Mouse (Mus musculus): ENCODE measurements around the gene Rora. TPM values are rescaled to one million over a fixed set of nuclear protein-coding genes. Genes with fewer than 3 reads are reported as not detected.

The Rora gene
- polyA plus RNA-seq, 1 experiment from 2014 or later = 6.0 TPM

DNA sequence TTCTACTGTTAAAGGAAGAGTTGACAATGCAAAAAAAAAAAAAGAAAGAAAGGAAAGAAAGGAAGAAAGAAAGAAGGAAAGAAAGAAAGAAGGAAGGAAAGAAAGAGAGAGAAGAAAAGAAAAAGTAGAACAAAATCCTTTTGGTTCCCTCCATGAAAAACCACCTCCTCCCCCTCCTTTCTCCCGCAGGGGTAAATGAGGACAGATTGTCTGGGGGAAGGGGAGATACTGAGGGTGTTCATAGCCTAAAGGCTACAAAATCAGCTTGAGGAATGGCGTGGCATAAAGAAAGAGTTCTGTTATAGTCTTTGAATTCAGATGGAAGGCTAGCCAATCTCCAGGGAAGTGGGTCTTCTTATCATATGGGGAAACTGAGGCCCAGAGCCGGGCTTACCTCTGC, 107.3 kb downstream of the Rora start:
- ATAC-seq (ENCODE audit: insufficient read depth) = no peak
- Histone ChIP-seq H3K4me1 (replicated peaks) (no peaks in the 10 kb centered on the region), H3K9me3 (replicated peaks) (no peaks in the 10 kb centered on the region), H3K27me3 (no peaks in the 10 kb centered on the region), H3K4me2 (no peak overlapping the region), H3K9ac (no peak overlapping the region), H3K27ac (replicated peaks) (no peak overlapping the region), H3K36me3 (replicated peaks) (no peaks in the 10 kb centered on the region), H3K4me3 (replicated peaks) (no peak overlapping the region)
- 46% methylated on average over 3 of the region's 3 CpGs for WGBS (ENCODE audit: insufficient replicate concordance)

DNA sequence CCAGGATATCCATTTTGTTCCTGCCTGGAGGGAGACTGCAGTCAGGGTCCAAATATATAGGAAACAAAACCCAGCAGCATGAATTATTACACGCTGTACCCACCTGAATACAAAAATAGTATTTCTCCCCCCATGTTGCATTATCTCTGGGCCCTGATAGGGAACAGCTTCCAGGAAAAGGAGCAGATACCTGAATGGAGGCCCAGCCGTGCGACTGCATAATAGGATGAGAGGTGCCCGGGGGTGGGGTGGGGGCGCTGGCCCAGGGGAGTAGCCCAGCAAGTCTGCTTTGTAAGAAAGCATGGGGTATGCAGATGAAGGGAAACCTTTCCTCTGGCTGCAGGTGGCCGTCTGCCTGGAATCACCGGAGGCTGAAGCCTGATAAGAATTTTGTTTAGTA, 108.1 kb downstream of the Rora start:
- Histone ChIP-seq H3K27ac (replicated peaks) (no peak overlapping the region), H3K9me3 (replicated peaks) (no peaks in the 10 kb centered on the region), H3K4me1 (replicated peaks) (no peaks in the 10 kb centered on the region), H3K4me2 (no peak overlapping the region), H3K27me3 (no peaks in the 10 kb centered on the region), H3K4me3 (replicated peaks) (no peak overlapping the region), H3K36me3 (replicated peaks) (no peaks in the 10 kb centered on the region), H3K9ac (no peak overlapping the region)
- 44% methylated on average over 7 of the region's 7 CpGs for WGBS (ENCODE audit: insufficient replicate concordance)
- no peak for ATAC-seq (ENCODE audit: insufficient read depth)

DNA sequence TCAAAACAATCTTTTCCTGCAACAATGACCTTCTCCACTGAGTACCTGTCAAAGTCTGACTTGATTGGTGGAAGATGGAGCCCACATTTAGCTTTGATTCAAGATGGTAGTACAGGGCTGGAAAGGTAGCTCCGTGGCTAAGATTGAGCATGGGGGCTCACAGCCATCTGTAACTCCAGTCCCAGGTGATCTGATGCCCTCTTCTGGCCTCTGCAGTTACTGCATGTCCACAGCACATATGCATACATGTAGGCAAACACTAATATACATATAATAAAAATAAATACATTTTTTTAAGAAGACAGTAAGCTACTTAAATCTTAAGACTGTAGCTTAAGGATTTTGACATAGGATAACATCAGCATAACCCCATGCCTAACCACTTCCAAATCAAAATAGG, 112.0 kb downstream of the Rora start:
- WGBS (ENCODE audit: insufficient replicate concordance) = 48% methylated on average over 1 of the region's 1 CpGs
- Histone ChIP-seq H3K4me3 (replicated peaks) (no peak overlapping the region), H3K27ac (replicated peaks) (no peak overlapping the region), H3K4me1 (replicated peaks) (no peaks in the 10 kb centered on the region), H3K4me2 (no peak overlapping the region), H3K36me3 (replicated peaks) (no peaks in the 10 kb centered on the region), H3K27me3 (no peaks in the 10 kb centered on the region), H3K9ac (no peak overlapping the region), H3K9me3 (replicated peaks) (no peaks in the 10 kb centered on the region)
- no peak for ATAC-seq (ENCODE audit: insufficient read depth)

- no peaks in the 10 kb centered on the region for H3K9me3 ChIP-seq (replicated peaks)
- H3K4me2 ChIP-seq = no peak overlapping the region
- WGBS (ENCODE audit: insufficient replicate concordance) = 25% methylated on average over 1 of the region's 1 CpGs
- no peak for ATAC-seq (ENCODE audit: insufficient read depth)
- H3K27ac ChIP-seq (replicated peaks) = no peak overlapping the region
- H3K27me3 ChIP-seq = no peaks in the 10 kb centered on the region
- no peak overlapping the region for H3K4me3 ChIP-seq (replicated peaks)
- H3K36me3 ChIP-seq (replicated peaks) = no peaks in the 10 kb centered on the region
- H3K9ac ChIP-seq = no peak overlapping the region
- no peaks in the 10 kb centered on the region for H3K4me1 ChIP-seq (replicated peaks)
Measured at GRCm38 (mm10) chr9:68769638-68770037, 116.1 kb downstream of the Rora start.

GRCm38 (mm10) chr9:68771383-68771782, 117.8 kb downstream of the Rora start:
- H3K9ac ChIP-seq = no peak overlapping the region
- no peaks in the 10 kb centered on the region for H3K36me3 ChIP-seq (replicated peaks)
- no peak overlapping the region for H3K4me3 ChIP-seq (replicated peaks)
- WGBS (ENCODE audit: insufficient replicate concordance) = 50% methylated on average over 3 of the region's 3 CpGs
- no peaks in the 10 kb centered on the region for H3K27me3 ChIP-seq
- no peaks in the 10 kb centered on the region for H3K4me1 ChIP-seq (replicated peaks)
- no peak overlapping the region for H3K4me2 ChIP-seq
- no peaks in the 10 kb centered on the region for H3K9me3 ChIP-seq (replicated peaks)
- H3K27ac ChIP-seq (replicated peaks) = no peak overlapping the region
- no peak for ATAC-seq (ENCODE audit: insufficient read depth)

- no peaks in the 10 kb centered on the region for H3K27me3 ChIP-seq
- H3K9ac ChIP-seq = no peak overlapping the region
- ATAC-seq (ENCODE audit: insufficient read depth) = no peak
- no peaks in the 10 kb centered on the region for H3K36me3 ChIP-seq (replicated peaks)
- no peak overlapping the region for H3K27ac ChIP-seq (replicated peaks)
- no peaks in the 10 kb centered on the region for H3K4me1 ChIP-seq (replicated peaks)
- H3K4me2 ChIP-seq = no peak overlapping the region
- H3K9me3 ChIP-seq (replicated peaks) = no peaks in the 10 kb centered on the region
- WGBS (ENCODE audit: insufficient replicate concordance) = 83% methylated on average over 3 of the region's 3 CpGs
- no peak overlapping the region for H3K4me3 ChIP-seq (replicated peaks)
Measured at GRCm38 (mm10) chr9:68773770-68774169, 120.2 kb downstream of the Rora start.

DNA sequence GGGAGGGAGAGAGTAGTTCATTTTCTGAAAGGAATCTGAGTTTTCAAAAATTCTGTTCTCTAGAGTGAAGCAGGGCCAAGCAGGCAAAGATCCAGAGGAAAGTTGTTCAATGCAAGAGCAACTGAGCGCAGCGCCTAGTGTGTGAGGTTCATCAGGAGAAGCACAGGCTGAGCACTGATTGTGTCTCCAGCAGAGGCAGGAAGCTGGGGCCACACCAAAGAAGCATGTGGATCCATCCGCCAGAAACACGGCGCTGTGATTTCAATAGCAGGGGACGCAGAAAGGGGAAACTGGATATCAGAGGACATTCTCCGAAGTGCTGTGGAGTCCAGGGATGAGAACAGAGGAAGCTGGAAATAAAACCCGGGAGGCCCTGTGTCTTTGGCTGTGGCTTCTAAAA, 128.4 kb downstream of the Rora start:
- Histone ChIP-seq H3K27me3 (no peaks in the 10 kb centered on the region), H3K4me1 (replicated peaks) (no peaks in the 10 kb centered on the region), H3K9me3 (replicated peaks) (no peaks in the 10 kb centered on the region), H3K27ac (replicated peaks) (no peak overlapping the region), H3K36me3 (replicated peaks) (no peaks in the 10 kb centered on the region), H3K9ac (no peak overlapping the region), H3K4me3 (replicated peaks) (no peak overlapping the region), H3K4me2 (no peak overlapping the region)
- ATAC-seq (ENCODE audit: insufficient read depth) = no peak
- WGBS (ENCODE audit: insufficient replicate concordance) = 47% methylated on average over 8 of the region's 8 CpGs

GRCm38 (mm10) chr9:68782604-68783003, 129.0 kb downstream of the Rora start:
- H3K36me3 ChIP-seq (replicated peaks) = no peaks in the 10 kb centered on the region
- WGBS (ENCODE audit: insufficient replicate concordance) = 46% methylated on average over 5 of the region's 5 CpGs
- no peak overlapping the region for H3K4me2 ChIP-seq
- no peaks in the 10 kb centered on the region for H3K9me3 ChIP-seq (replicated peaks)
- H3K4me1 ChIP-seq (replicated peaks) = no peaks in the 10 kb centered on the region
- no peak overlapping the region for H3K4me3 ChIP-seq (replicated peaks)
- H3K27ac ChIP-seq (replicated peaks) = no peak overlapping the region
- H3K27me3 ChIP-seq = no peaks in the 10 kb centered on the region
- no peak overlapping the region for H3K9ac ChIP-seq
- ATAC-seq (ENCODE audit: insufficient read depth) = no peak

DNA sequence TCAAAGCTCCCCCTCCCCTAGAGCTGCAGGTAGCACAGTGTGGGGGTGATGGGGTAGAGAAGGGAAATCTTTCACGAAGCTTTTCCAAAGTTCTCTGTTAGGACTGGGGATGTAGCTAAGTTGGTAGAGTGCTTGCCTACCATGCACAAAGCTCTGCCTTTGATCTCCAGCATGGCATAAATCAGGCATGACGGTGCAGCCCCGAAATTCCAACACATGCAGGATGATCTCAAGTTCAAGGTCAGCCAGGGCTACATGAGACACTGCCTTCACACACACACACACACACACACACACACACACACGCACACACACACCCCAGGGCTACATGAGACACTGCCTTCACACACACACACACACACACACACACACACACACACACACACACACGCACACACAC, 129.7 kb downstream of the Rora start:
- no peak overlapping the region for H3K4me3 ChIP-seq (replicated peaks)
- H3K27me3 ChIP-seq = no peaks in the 10 kb centered on the region
- no peak overlapping the region for H3K27ac ChIP-seq (replicated peaks)
- no peaks in the 10 kb centered on the region for H3K9me3 ChIP-seq (replicated peaks)
- H3K9ac ChIP-seq = no peak overlapping the region
- 39% methylated on average over 5 of the region's 5 CpGs for WGBS (ENCODE audit: insufficient replicate concordance)
- no peaks in the 10 kb centered on the region for H3K4me1 ChIP-seq (replicated peaks)
- no peaks in the 10 kb centered on the region for H3K36me3 ChIP-seq (replicated peaks)
- H3K4me2 ChIP-seq = no peak overlapping the region
- no peak for ATAC-seq (ENCODE audit: insufficient read depth)

DNA sequence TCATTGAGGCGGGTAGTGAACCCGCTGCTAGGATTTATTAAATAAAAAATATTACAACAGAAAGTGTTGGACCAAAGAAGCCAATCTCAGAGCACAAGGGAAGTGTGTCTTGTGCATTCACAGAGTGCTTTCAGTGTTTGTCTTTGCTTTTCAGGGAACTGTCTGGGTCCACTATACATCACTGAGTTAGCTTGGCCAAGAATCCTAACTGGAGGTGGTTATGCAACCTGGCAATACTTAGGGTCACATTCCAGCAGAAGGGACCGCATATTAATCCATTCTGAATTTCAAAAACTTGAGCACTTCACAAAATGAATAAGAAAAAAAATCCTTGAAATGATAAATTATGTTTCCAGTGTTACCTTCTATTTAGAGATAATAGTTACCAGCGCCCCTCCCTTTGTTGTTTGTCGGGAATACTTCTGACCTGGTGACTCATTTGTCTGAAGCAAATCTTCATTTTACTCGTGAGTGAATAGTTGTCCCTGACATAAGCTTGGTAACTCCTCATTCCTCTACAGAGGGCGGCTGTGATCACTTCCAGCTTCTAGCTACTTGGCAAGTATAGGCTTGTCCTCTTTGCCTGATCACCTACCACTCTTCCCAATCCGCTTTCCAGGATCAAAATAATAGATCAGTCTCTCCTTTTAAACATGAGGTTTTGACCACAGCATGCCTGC, 133.2 kb downstream of the Rora start:
- Histone ChIP-seq H3K36me3 (replicated peaks) (no peaks in the 10 kb centered on the region), H3K4me2 (no peak overlapping the region), H3K4me3 (replicated peaks) (no peak overlapping the region), H3K9ac (no peak overlapping the region), H3K9me3 (replicated peaks) (no peaks in the 10 kb centered on the region), H3K4me1 (replicated peaks) (no peaks in the 10 kb centered on the region), H3K27ac (replicated peaks) (no peak overlapping the region), H3K27me3 (no peaks in the 10 kb centered on the region)
- ATAC-seq (ENCODE audit: insufficient read depth) = no peak
- 60% methylated on average over 8 of the region's 8 CpGs for WGBS (ENCODE audit: insufficient replicate concordance)

DNA sequence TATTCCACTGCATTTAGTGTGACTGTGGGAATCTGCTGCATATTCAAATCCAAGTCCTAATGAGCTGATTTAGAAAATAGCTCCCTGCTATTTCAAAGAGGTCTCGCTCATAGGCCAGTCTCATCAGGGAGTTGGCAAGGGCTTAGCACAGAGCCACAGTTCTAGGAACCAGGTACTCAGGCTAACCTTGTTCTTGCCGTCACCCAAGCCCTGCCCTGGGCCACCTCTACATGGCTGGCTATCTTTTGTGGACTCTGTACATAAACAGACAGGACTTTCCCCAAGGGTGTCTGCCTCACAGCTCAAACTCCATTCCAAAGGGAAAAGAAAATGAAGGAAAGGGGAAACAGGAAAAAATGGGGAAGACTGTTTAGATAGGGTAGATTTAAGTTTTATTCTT, 134.1 kb downstream of the Rora start:
- H3K36me3 ChIP-seq (replicated peaks) = no peaks in the 10 kb centered on the region
- no peak overlapping the region for H3K4me3 ChIP-seq (replicated peaks)
- 0 out of 2 replicates have a peak, but pooled peaks cover 3% of the 10 kb centered on the region for H3K4me1 ChIP-seq (replicated peaks)
- H3K27ac ChIP-seq (replicated peaks) = no peak overlapping the region
- WGBS (ENCODE audit: insufficient replicate concordance) = 55% methylated on average over 2 of the region's 2 CpGs
- no peak overlapping the region for H3K4me2 ChIP-seq
- H3K9me3 ChIP-seq (replicated peaks) = no peaks in the 10 kb centered on the region
- H3K27me3 ChIP-seq = no peaks in the 10 kb centered on the region
- H3K9ac ChIP-seq = no peak overlapping the region
- peak; percentile 49; the same call in 1 of the 2 replicates for ATAC-seq (ENCODE audit: insufficient read depth)

- no peaks in the 10 kb centered on the region for H3K9me3 ChIP-seq (replicated peaks)
- ATAC-seq (ENCODE audit: insufficient read depth) = no peak
- H3K36me3 ChIP-seq (replicated peaks) = no peaks in the 10 kb centered on the region
- H3K27ac ChIP-seq (replicated peaks) = no peak overlapping the region
- 63% methylated on average over 4 of the region's 4 CpGs for WGBS (ENCODE audit: insufficient replicate concordance)
- H3K9ac ChIP-seq = no peak overlapping the region
- H3K4me3 ChIP-seq (replicated peaks) = no peak overlapping the region
- H3K27me3 ChIP-seq = no peaks in the 10 kb centered on the region
- no peak overlapping the region for H3K4me2 ChIP-seq
- 0 out of 2 replicates have a peak, but pooled peaks cover 3% of the 10 kb centered on the region for H3K4me1 ChIP-seq (replicated peaks)
Measured at GRCm38 (mm10) chr9:68790922-68791321, 137.3 kb downstream of the Rora start.

Data from liver, embryonic 15.5 days (tissue).